Mouse (Mus musculus) E14TG2a.4 (cell line): ENCODE measurements around the gene 0610010F05Rik.

Source experiments
- H3K27me3 ChIP-seq: 2 replicates; pipeline ENCODE4 v1.6.1; 2014; ENCODE audit warnings: low read length, control low read depth; ENCODE audit not compliant: insufficient read depth
- H3K36me3 ChIP-seq: 2 replicates; pipeline ENCODE4 v1.6.1; 2014; ENCODE audit warnings: low read length, control low read depth; ENCODE audit not compliant: insufficient read depth
- H3K4me1 ChIP-seq: replicated peaks from 2 replicates; pipeline ENCODE4 v1.6.1; 2014; ENCODE audit warnings: low read depth, low read length, control low read depth
- H3K4me3 ChIP-seq: replicated peaks from 2 replicates; pipeline ENCODE4 v1.5.1; 2014; ENCODE audit warnings: mild to moderate bottlenecking, low read length
- H3K9me3 ChIP-seq: 2 replicates; pipeline ENCODE4 v1.6.1; 2014; ENCODE audit warnings: low read length, control low read depth
- CTCF ChIP-seq: conservative IDR thresholded peaks from 2 replicates; pipeline ENCODE4 v1.5.1; 2014; ENCODE audit warnings: low read length
- NANOG ChIP-seq: IDR thresholded peaks from 2 replicates; pipeline ENCODE4 v1.6.1; 2014; ENCODE audit warnings: borderline replicate concordance, low read length, mixed read lengths
- POU5F1 ChIP-seq: IDR thresholded peaks from 2 replicates; pipeline ENCODE4 v1.6.1; 2014; ENCODE audit warnings: low read length, borderline replicate concordance

Gene 0610010F05Rik

GRCm38 (mm10) chr11:23632945-23633878, at the start of gene 0610010F05Rik:
Gene 0610010F05Rik, minus strand, starts transcription at chr11:23633639.
- H3K36me3 ChIP-seq, result peaks cover 11% of the 10 kb centered on the region
- H3K27me3 ChIP-seq, result no peaks in the 10 kb centered on the region
- H3K4me1 ChIP-seq, result peaks cover 5% of the 10 kb centered on the region; the same call in 1 of the 2 replicates
- peak within 1 kb of the TSS; percentile 90 for H3K4me3 ChIP-seq
- H3K9me3 ChIP-seq, result peaks cover 10% of the 10 kb centered on the region
- no peak for TF ChIP-seq POU5F1
- no peak for TF ChIP-seq CTCF
- TF ChIP-seq NANOG, result no peak

GRCm38 (mm10) chr11:23682561-23682960, 49.1 kb upstream of the 0610010F05Rik start:
- Histone ChIP-seq H3K9me3 (no peaks in the 10 kb centered on the region), H3K27me3 (no peaks in the 10 kb centered on the region), H3K4me1 (peaks cover 14% of the 10 kb centered on the region), H3K36me3 (peaks cover 63% of the 10 kb centered on the region), H3K4me3 (no peak overlapping the region)
- no peak for TF ChIP-seq CTCF
- TF ChIP-seq NANOG, result no peak
- no peak for TF ChIP-seq POU5F1

GRCm38 (mm10) chr11:23680435-23680950, 47.1 kb upstream of the 0610010F05Rik start:
- TF ChIP-seq POU5F1 (no peak), NANOG (no peak), CTCF (no peak)
- peaks cover 70% of the 10 kb centered on the region for H3K36me3 ChIP-seq

GRCm38 (mm10) chr11:23679044-23679642, 45.7 kb upstream of the 0610010F05Rik start:
- H3K27me3 ChIP-seq, result no peaks in the 10 kb centered on the region
- no peak overlapping the region for H3K4me3 ChIP-seq
- TF ChIP-seq CTCF (peak; percentile 65), NANOG (no peak)
- no peaks in the 10 kb centered on the region for H3K9me3 ChIP-seq
- H3K36me3 ChIP-seq, result peaks cover 83% of the 10 kb centered on the region
- H3K4me1 ChIP-seq, result peaks cover 14% of the 10 kb centered on the region

More at GRCm38 (mm10) chr11:23680435-23680950, 47.1 kb upstream of the 0610010F05Rik start:
- Histone ChIP-seq H3K4me3 (no peak overlapping the region), H3K27me3 (no peaks in the 10 kb centered on the region), H3K4me1 (peaks cover 14% of the 10 kb centered on the region), H3K9me3 (no peaks in the 10 kb centered on the region)

GRCm38 (mm10) chr11:23676100-23676499, 42.7 kb upstream of the 0610010F05Rik start:
- Histone ChIP-seq H3K4me3 (no peak overlapping the region), H3K36me3 (peaks cover 87% of the 10 kb centered on the region), H3K9me3 (no peaks in the 10 kb centered on the region), H3K4me1 (peaks cover 12% of the 10 kb centered on the region), H3K27me3 (no peaks in the 10 kb centered on the region)
- TF ChIP-seq CTCF (no peak), POU5F1 (no peak), NANOG (no peak)

GRCm38 (mm10) chr11:23672256-23672749, 38.9 kb upstream of the 0610010F05Rik start:
- peaks cover under 1% of the 10 kb centered on the region for H3K4me1 ChIP-seq
- no peak overlapping the region for H3K4me3 ChIP-seq
- H3K27me3 ChIP-seq, result no peaks in the 10 kb centered on the region
- TF ChIP-seq CTCF, result no peak
- TF ChIP-seq POU5F1, result no peak
- no peak for TF ChIP-seq NANOG
- H3K36me3 ChIP-seq, result peaks cover 63% of the 10 kb centered on the region
- H3K9me3 ChIP-seq, result no peaks in the 10 kb centered on the region

- no peaks in the 10 kb centered on the region for H3K9me3 ChIP-seq
- peak overlapping the region; percentile 98 for H3K4me3 ChIP-seq
- H3K36me3 ChIP-seq, result peaks cover 14% of the 10 kb centered on the region
- no peak for TF ChIP-seq POU5F1
- no peak for TF ChIP-seq NANOG
- no peak for TF ChIP-seq CTCF
- peaks cover 31% of the 10 kb centered on the region for H3K4me1 ChIP-seq
- no peaks in the 10 kb centered on the region for H3K27me3 ChIP-seq
Measured at GRCm38 (mm10) chr11:23667128-23667527, 33.7 kb upstream of the 0610010F05Rik start.

GRCm38 (mm10) chr11:23666526-23666925, 33.1 kb upstream of the 0610010F05Rik start:
- H3K4me1 ChIP-seq, result peaks cover 36% of the 10 kb centered on the region
- H3K9me3 ChIP-seq, result no peaks in the 10 kb centered on the region
- H3K4me3 ChIP-seq, result peak overlapping the region; percentile 98
- TF ChIP-seq NANOG, result no peak
- TF ChIP-seq CTCF, result no peak
- TF ChIP-seq POU5F1, result no peak
- no peaks in the 10 kb centered on the region for H3K27me3 ChIP-seq
- peaks cover 8% of the 10 kb centered on the region; the same call in 1 of the 2 replicates for H3K36me3 ChIP-seq
